Mouse (Mus musculus): ENCODE measurements around the gene Bbs9. TPM values are rescaled to one million over a fixed set of nuclear protein-coding genes. Genes with fewer than 3 reads are reported as not detected.

The Bbs9 gene
- polyA plus RNA-seq, 1 experiment from 2014 or later, result 3.2 TPM

GRCm38 (mm10) chr9:22761487-22761886, 286.0 kb downstream of the Bbs9 start:
- no peak for DNase-seq
- 73% methylated on average over 8 of the region's 8 CpGs for WGBS (ENCODE audit: insufficient replicate concordance)
- H3K36me3 ChIP-seq, result no peaks in the 10 kb centered on the region
- H3K27me3 ChIP-seq, result no peaks in the 10 kb centered on the region
- H3K27ac ChIP-seq, result no peak overlapping the region
- no peaks in the 10 kb centered on the region for H3K9me3 ChIP-seq (replicated peaks)
- H3K9ac ChIP-seq, result no peak overlapping the region
- H3K4me2 ChIP-seq, result no peak overlapping the region
- ATAC-seq (ENCODE audit: low read depth), result no peak
- H3K4me1 ChIP-seq (replicated peaks), result peaks cover 7% of the 10 kb centered on the region
- H3K4me3 ChIP-seq (replicated peaks), result no peak overlapping the region

DNA sequence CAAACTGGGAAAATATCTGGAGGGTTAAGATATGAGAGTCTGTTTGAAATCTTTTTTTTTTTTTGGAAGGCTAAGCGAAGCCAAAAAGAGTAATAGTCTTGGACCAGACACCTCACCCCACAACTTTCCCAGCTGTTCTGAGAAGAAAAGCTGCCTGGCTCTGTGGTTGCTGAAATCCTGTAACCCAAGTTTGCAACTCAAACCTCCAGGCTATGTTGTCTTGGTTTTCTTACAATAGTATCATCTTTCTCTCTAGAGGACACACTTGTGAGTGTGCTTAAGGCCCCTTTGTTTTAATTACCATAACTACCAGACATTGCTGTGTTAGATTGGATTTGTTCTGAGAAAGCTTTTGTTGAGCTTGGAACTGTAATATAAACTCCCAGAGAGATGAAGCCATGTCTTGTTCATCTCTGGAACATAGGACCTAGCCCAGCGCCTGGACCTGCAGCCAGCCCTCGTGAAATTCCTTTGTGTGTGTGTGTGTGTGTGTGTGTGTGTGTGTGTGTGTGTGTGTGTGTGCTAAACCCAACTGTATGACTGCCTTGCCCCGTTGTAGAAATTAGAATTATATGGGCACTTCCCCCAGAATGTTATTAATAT, 290.2 kb downstream of the Bbs9 start:
- H3K4me3 ChIP-seq (replicated peaks), result no peak overlapping the region
- ATAC-seq (ENCODE audit: low read depth) (no peak), DNase-seq (no peak)
- 51% methylated on average over 4 of the region's 4 CpGs for WGBS (ENCODE audit: insufficient replicate concordance)
- peaks cover 7% of the 10 kb centered on the region for H3K4me1 ChIP-seq (replicated peaks)
- no peaks in the 10 kb centered on the region for H3K9me3 ChIP-seq (replicated peaks)
- no peak overlapping the region for H3K9ac ChIP-seq
- H3K27ac ChIP-seq, result no peak overlapping the region
- no peaks in the 10 kb centered on the region for H3K36me3 ChIP-seq
- H3K4me2 ChIP-seq, result no peak overlapping the region
- H3K27me3 ChIP-seq, result no peaks in the 10 kb centered on the region

GRCm38 (mm10) chr9:22767154-22767553, 291.6 kb downstream of the Bbs9 start:
- Histone ChIP-seq H3K4me2 (no peak overlapping the region), H3K4me3 (replicated peaks) (no peak overlapping the region), H3K36me3 (no peaks in the 10 kb centered on the region), H3K27ac (no peak overlapping the region), H3K4me1 (replicated peaks) (peaks cover 7% of the 10 kb centered on the region), H3K27me3 (no peaks in the 10 kb centered on the region), H3K9ac (no peak overlapping the region), H3K9me3 (replicated peaks) (no peaks in the 10 kb centered on the region)
- DNase-seq (no peak), ATAC-seq (ENCODE audit: low read depth) (no peak)
- WGBS (ENCODE audit: insufficient replicate concordance), result 68% methylated on average over 5 of the region's 5 CpGs

GRCm38 (mm10) chr9:22767860-22768259, 292.3 kb downstream of the Bbs9 start:
- no peaks in the 10 kb centered on the region for H3K9me3 ChIP-seq (replicated peaks)
- no peak for DNase-seq
- WGBS (ENCODE audit: insufficient replicate concordance), result 61% methylated on average over 3 of the region's 3 CpGs

GRCm38 (mm10) chr9:22771785-22772184, 296.3 kb downstream of the Bbs9 start:
- WGBS (ENCODE audit: insufficient replicate concordance), result 50% methylated on average over 3 of the region's 3 CpGs
- no peak overlapping the region for H3K4me2 ChIP-seq

More at GRCm38 (mm10) chr9:22767860-22768259, 292.3 kb downstream of the Bbs9 start:
- Histone ChIP-seq H3K36me3 (no peaks in the 10 kb centered on the region), H3K4me1 (replicated peaks) (peaks cover 2% of the 10 kb centered on the region; the same call in 1 of the 2 replicates), H3K4me2 (no peak overlapping the region), H3K27ac (no peak overlapping the region), H3K4me3 (replicated peaks) (no peak overlapping the region), H3K27me3 (no peaks in the 10 kb centered on the region), H3K9ac (no peak overlapping the region)
- no peak for ATAC-seq (ENCODE audit: low read depth)

GRCm38 (mm10) chr9:22776246-22776961, 300.9 kb downstream of the Bbs9 start:
- H3K4me2 ChIP-seq, result no peak overlapping the region
- ATAC-seq (ENCODE audit: low read depth), result no peak
- no peaks in the 10 kb centered on the region; the same call in 1 of the 2 replicates for H3K4me1 ChIP-seq (replicated peaks)
- no peak overlapping the region for H3K4me3 ChIP-seq (replicated peaks)
- H3K27me3 ChIP-seq, result no peaks in the 10 kb centered on the region
- DNase-seq, result no peak
- WGBS (ENCODE audit: insufficient replicate concordance), result 57% methylated on average over 5 of the region's 5 CpGs
- H3K36me3 ChIP-seq, result no peaks in the 10 kb centered on the region
- H3K27ac ChIP-seq, result no peak overlapping the region
- H3K9ac ChIP-seq, result no peak overlapping the region
- H3K9me3 ChIP-seq (replicated peaks), result no peaks in the 10 kb centered on the region

More at GRCm38 (mm10) chr9:22771785-22772184, 296.3 kb downstream of the Bbs9 start:
- Histone ChIP-seq H3K9me3 (replicated peaks) (no peaks in the 10 kb centered on the region), H3K27ac (no peak overlapping the region), H3K4me3 (replicated peaks) (no peak overlapping the region), H3K36me3 (no peaks in the 10 kb centered on the region), H3K4me1 (replicated peaks) (no peaks in the 10 kb centered on the region; the same call in 1 of the 2 replicates), H3K27me3 (no peaks in the 10 kb centered on the region), H3K9ac (no peak overlapping the region)
- ATAC-seq (ENCODE audit: low read depth) (0 out of 2 replicates have a peak, but pooled peaks have one; percentile 20), DNase-seq (no peak)

DNA sequence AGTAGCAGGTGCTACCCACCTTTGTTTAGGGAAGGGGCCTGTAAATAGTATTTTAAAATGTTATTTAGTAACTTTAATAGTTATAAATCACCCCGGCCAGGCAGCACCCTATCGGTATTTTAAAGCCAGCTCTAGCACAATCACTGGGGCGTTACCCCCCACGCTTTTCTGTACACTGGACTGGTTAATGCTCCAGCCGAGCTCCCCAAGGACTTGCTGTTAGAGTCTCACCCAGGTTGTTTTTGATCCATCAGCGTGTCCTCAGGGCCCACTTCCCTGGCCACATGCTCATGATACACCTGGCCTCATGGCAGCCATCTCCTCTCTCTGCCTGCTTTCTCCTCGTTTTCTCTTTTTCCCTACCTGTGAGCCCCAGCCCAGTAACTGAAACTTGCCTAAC, 301.9 kb downstream of the Bbs9 start:
- no peaks in the 10 kb centered on the region for H3K4me1 ChIP-seq (replicated peaks)
- ATAC-seq (ENCODE audit: low read depth), result no peak

DNA sequence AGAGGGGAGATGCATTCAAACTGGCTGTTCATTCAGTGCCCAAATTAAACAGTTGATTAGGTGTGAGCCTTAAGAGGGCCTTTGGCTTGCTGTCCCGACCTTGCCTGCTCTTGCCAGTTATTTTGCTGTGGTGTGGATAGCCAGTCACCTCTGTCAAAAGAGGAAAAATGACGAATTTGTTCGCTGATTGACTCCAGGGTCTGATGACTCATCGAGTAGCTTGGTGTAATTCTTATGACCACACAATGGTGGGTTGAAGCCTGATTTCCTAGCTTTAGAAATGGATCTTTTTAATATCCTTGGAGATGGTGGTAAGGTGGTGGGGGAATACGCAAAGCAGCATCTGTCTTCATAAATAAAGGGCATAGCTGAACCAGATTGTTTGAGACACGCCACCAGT, 304.1 kb downstream of the Bbs9 start:
- Histone ChIP-seq H3K4me2 (no peak overlapping the region), H3K36me3 (no peaks in the 10 kb centered on the region), H3K9me3 (replicated peaks) (no peaks in the 10 kb centered on the region), H3K27ac (no peak overlapping the region), H3K9ac (no peak overlapping the region), H3K4me3 (replicated peaks) (no peak overlapping the region), H3K4me1 (replicated peaks) (no peaks in the 10 kb centered on the region), H3K27me3 (no peaks in the 10 kb centered on the region)
- DNase-seq, result no peak
- 69% methylated on average over 6 of the region's 6 CpGs for WGBS (ENCODE audit: insufficient replicate concordance)
- no peak for ATAC-seq (ENCODE audit: low read depth)

More for the DNA sequence above, 301.9 kb downstream of the Bbs9 start:
- 78% methylated on average over 7 of the region's 7 CpGs for WGBS (ENCODE audit: insufficient replicate concordance)
- no peak overlapping the region for H3K4me2 ChIP-seq
- no peaks in the 10 kb centered on the region for H3K27me3 ChIP-seq
- H3K4me3 ChIP-seq (replicated peaks), result no peak overlapping the region
- no peaks in the 10 kb centered on the region for H3K9me3 ChIP-seq (replicated peaks)
- H3K36me3 ChIP-seq, result no peaks in the 10 kb centered on the region
- no peak overlapping the region for H3K27ac ChIP-seq
- no peak overlapping the region for H3K9ac ChIP-seq
- DNase-seq, result no peak

GRCm38 (mm10) chr9:22786006-22786405, 310.5 kb downstream of the Bbs9 start:
- WGBS (ENCODE audit: insufficient replicate concordance), result 74% methylated on average over 4 of the region's 4 CpGs
- ATAC-seq (ENCODE audit: low read depth), result no peak
- H3K27me3 ChIP-seq, result no peaks in the 10 kb centered on the region

GRCm38 (mm10) chr9:22788423-22788822, 312.9 kb downstream of the Bbs9 start:
- WGBS (ENCODE audit: insufficient replicate concordance), result 43% methylated on average over 4 of the region's 4 CpGs
- H3K36me3 ChIP-seq, result no peaks in the 10 kb centered on the region
- no peaks in the 10 kb centered on the region for H3K9me3 ChIP-seq (replicated peaks)
- H3K9ac ChIP-seq, result no peak overlapping the region
- ATAC-seq (ENCODE audit: low read depth) (no peak), DNase-seq (no peak)
- no peaks in the 10 kb centered on the region for H3K27me3 ChIP-seq
- no peak overlapping the region for H3K4me3 ChIP-seq (replicated peaks)
- H3K4me1 ChIP-seq (replicated peaks), result peaks cover 1% of the 10 kb centered on the region; the same call in 1 of the 2 replicates
- H3K4me2 ChIP-seq, result no peak overlapping the region
- no peak overlapping the region for H3K27ac ChIP-seq

More at GRCm38 (mm10) chr9:22786006-22786405, 310.5 kb downstream of the Bbs9 start:
- H3K9me3 ChIP-seq (replicated peaks), result no peaks in the 10 kb centered on the region
- H3K27ac ChIP-seq, result no peak overlapping the region
- no peak overlapping the region for H3K4me3 ChIP-seq (replicated peaks)
- no peaks in the 10 kb centered on the region for H3K4me1 ChIP-seq (replicated peaks)
- H3K9ac ChIP-seq, result no peak overlapping the region
- no peaks in the 10 kb centered on the region for H3K36me3 ChIP-seq
- no peak overlapping the region for H3K4me2 ChIP-seq
- no peak for DNase-seq

- H3K4me3 ChIP-seq (replicated peaks), result no peak overlapping the region
- no peak overlapping the region for H3K4me2 ChIP-seq
- no peak overlapping the region for H3K27ac ChIP-seq
- no peak for DNase-seq
- WGBS (ENCODE audit: insufficient replicate concordance), result 72% methylated on average over 4 of the region's 4 CpGs
- ATAC-seq (ENCODE audit: low read depth), result no peak
- no peaks in the 10 kb centered on the region for H3K27me3 ChIP-seq
- H3K9ac ChIP-seq, result no peak overlapping the region
- H3K4me1 ChIP-seq (replicated peaks), result peaks cover 5% of the 10 kb centered on the region; the same call in 1 of the 2 replicates
- no peaks in the 10 kb centered on the region for H3K36me3 ChIP-seq
- H3K9me3 ChIP-seq (replicated peaks), result no peaks in the 10 kb centered on the region
Measured at GRCm38 (mm10) chr9:22788850-22789249, 313.3 kb downstream of the Bbs9 start.
